Mouse (Mus musculus): ENCODE data around the gene Cfap61. TPM values are rescaled to one million over a fixed set of nuclear protein-coding genes. Genes with fewer than 3 reads are reported as not detected.

The Cfap61 gene
- polyA plus RNA-seq, 1 experiment, result 0.33 TPM

GRCm38 (mm10) chr2:146223176-146223905, 288.8 kb downstream of the Cfap61 start:
- no peak overlapping the region for H3K27ac ChIP-seq (ENCODE audit: insufficient read depth, low read length)
- no peak overlapping the region for H3K4me3 ChIP-seq (ENCODE audit: insufficient read depth, low read length)
- TF ChIP-seq CTCF (IDR thresholded peaks at IDR 0.05; ENCODE audit: borderline replicate concordance, insufficient read depth, low read length), result no peak
- TF ChIP-seq POLR2A (IDR thresholded peaks at IDR 0.05; ENCODE audit: low read depth, low read length), result no peak
- H3K4me1 ChIP-seq (ENCODE audit: control insufficient read depth, insufficient read depth, low read length), result no peaks in the 10 kb centered on the region; the same call in 1 of the 2 replicates

GRCm38 (mm10) chr2:146224141-146224540, 289.6 kb downstream of the Cfap61 start:
- no peaks in the 10 kb centered on the region; the same call in 1 of the 2 replicates for H3K4me1 ChIP-seq (ENCODE audit: control insufficient read depth, insufficient read depth, low read length)
- TF ChIP-seq POLR2A (IDR thresholded peaks at IDR 0.05; ENCODE audit: low read depth, low read length), result no peak
- TF ChIP-seq CTCF (IDR thresholded peaks at IDR 0.05; ENCODE audit: borderline replicate concordance, insufficient read depth, low read length), result no peak
- no peak overlapping the region for H3K4me3 ChIP-seq (ENCODE audit: insufficient read depth, low read length)
- no peak overlapping the region for H3K27ac ChIP-seq (ENCODE audit: insufficient read depth, low read length)

- TF ChIP-seq CTCF (IDR thresholded peaks at IDR 0.05; ENCODE audit: borderline replicate concordance, insufficient read depth, low read length) (no peak), POLR2A (IDR thresholded peaks at IDR 0.05; ENCODE audit: low read depth, low read length) (no peak)
- Histone ChIP-seq H3K4me1 (ENCODE audit: control insufficient read depth, insufficient read depth, low read length) (no peaks in the 10 kb centered on the region; the same call in 1 of the 2 replicates), H3K27ac (ENCODE audit: insufficient read depth, low read length) (no peak overlapping the region), H3K4me3 (ENCODE audit: insufficient read depth, low read length) (no peak overlapping the region)
Observed at GRCm38 (mm10) chr2:146225818-146226217, 291.2 kb downstream of the Cfap61 start.

GRCm38 (mm10) chr2:146226484-146226883, 291.9 kb downstream of the Cfap61 start:
- Histone ChIP-seq H3K27ac (ENCODE audit: insufficient read depth, low read length) (no peak overlapping the region), H3K4me3 (ENCODE audit: insufficient read depth, low read length) (no peak overlapping the region), H3K4me1 (ENCODE audit: control insufficient read depth, insufficient read depth, low read length) (no peaks in the 10 kb centered on the region)
- TF ChIP-seq CTCF (IDR thresholded peaks at IDR 0.05; ENCODE audit: borderline replicate concordance, insufficient read depth, low read length), result no peak
- TF ChIP-seq POLR2A (IDR thresholded peaks at IDR 0.05; ENCODE audit: low read depth, low read length), result no peak

GRCm38 (mm10) chr2:146227646-146228045, 293.1 kb downstream of the Cfap61 start:
- H3K4me1 ChIP-seq (ENCODE audit: control insufficient read depth, insufficient read depth, low read length), result no peaks in the 10 kb centered on the region
- H3K27ac ChIP-seq (ENCODE audit: insufficient read depth, low read length), result no peak overlapping the region
- TF ChIP-seq CTCF (IDR thresholded peaks at IDR 0.05; ENCODE audit: borderline replicate concordance, insufficient read depth, low read length), result no peak
- TF ChIP-seq POLR2A (IDR thresholded peaks at IDR 0.05; ENCODE audit: low read depth, low read length), result no peak
- H3K4me3 ChIP-seq (ENCODE audit: insufficient read depth, low read length), result no peak overlapping the region

- TF ChIP-seq CTCF (IDR thresholded peaks at IDR 0.05; ENCODE audit: borderline replicate concordance, insufficient read depth, low read length) (no peak), POLR2A (IDR thresholded peaks at IDR 0.05; ENCODE audit: low read depth, low read length) (no peak)
- Histone ChIP-seq H3K27ac (ENCODE audit: insufficient read depth, low read length) (no peak overlapping the region), H3K4me1 (ENCODE audit: control insufficient read depth, insufficient read depth, low read length) (no peaks in the 10 kb centered on the region), H3K4me3 (ENCODE audit: insufficient read depth, low read length) (no peak overlapping the region)
Observed at GRCm38 (mm10) chr2:146228435-146228834, 293.9 kb downstream of the Cfap61 start.

GRCm38 (mm10) chr2:146231485-146231884, 296.9 kb downstream of the Cfap61 start:
- Histone ChIP-seq H3K27ac (ENCODE audit: insufficient read depth, low read length) (no peak overlapping the region), H3K4me1 (ENCODE audit: control insufficient read depth, insufficient read depth, low read length) (no peaks in the 10 kb centered on the region), H3K4me3 (ENCODE audit: insufficient read depth, low read length) (no peak overlapping the region)
- TF ChIP-seq CTCF (IDR thresholded peaks at IDR 0.05; ENCODE audit: borderline replicate concordance, insufficient read depth, low read length) (no peak), POLR2A (IDR thresholded peaks at IDR 0.05; ENCODE audit: low read depth, low read length) (no peak)

GRCm38 (mm10) chr2:146239196-146239747, 304.7 kb downstream of the Cfap61 start:
- no peak overlapping the region for H3K27ac ChIP-seq (ENCODE audit: insufficient read depth, low read length)
- no peak overlapping the region for H3K4me3 ChIP-seq (ENCODE audit: insufficient read depth, low read length)
- TF ChIP-seq POLR2A (IDR thresholded peaks at IDR 0.05; ENCODE audit: low read depth, low read length) (no peak), CTCF (IDR thresholded peaks at IDR 0.05; ENCODE audit: borderline replicate concordance, insufficient read depth, low read length) (no peak)
- no peaks in the 10 kb centered on the region for H3K4me1 ChIP-seq (ENCODE audit: control insufficient read depth, insufficient read depth, low read length)

- no peak for TF ChIP-seq CTCF (IDR thresholded peaks at IDR 0.05; ENCODE audit: borderline replicate concordance, insufficient read depth, low read length)
- TF ChIP-seq POLR2A (IDR thresholded peaks at IDR 0.05; ENCODE audit: low read depth, low read length), result no peak
- Histone ChIP-seq H3K4me1 (ENCODE audit: control insufficient read depth, insufficient read depth, low read length) (no peaks in the 10 kb centered on the region), H3K4me3 (ENCODE audit: insufficient read depth, low read length) (no peak overlapping the region), H3K27ac (ENCODE audit: insufficient read depth, low read length) (no peak overlapping the region)
Observed at GRCm38 (mm10) chr2:146244049-146244448, 309.5 kb downstream of the Cfap61 start.

- no peak for TF ChIP-seq CTCF (IDR thresholded peaks at IDR 0.05; ENCODE audit: borderline replicate concordance, insufficient read depth, low read length)
- TF ChIP-seq POLR2A (IDR thresholded peaks at IDR 0.05; ENCODE audit: low read depth, low read length), result no peak
- no peaks in the 10 kb centered on the region for H3K4me1 ChIP-seq (ENCODE audit: control insufficient read depth, insufficient read depth, low read length)
- H3K27ac ChIP-seq (ENCODE audit: insufficient read depth, low read length), result no peak overlapping the region
- H3K4me3 ChIP-seq (ENCODE audit: insufficient read depth, low read length), result no peak overlapping the region
Observed at GRCm38 (mm10) chr2:146245401-146245800, 310.8 kb downstream of the Cfap61 start.

Data from embryonic fibroblast, embryonic 13.5 days (primary cell).